Mouse (Mus musculus) liver, embryonic 14.5 days (tissue): ENCODE measurements at regions not wholly inside any gene's neighbourhood (a gene's known extent, or its start where the extent isn't known, plus 50 kb on each side); places are given as distances from the start of the nearest gene placed in this dataset.

Experiments used
- CTCF ChIP-seq: IDR thresholded peaks from 2 replicates; pipeline ENCODE4 v1.5.1; 2016; ENCODE audit warnings: antibody characterized with exemption, low read depth, control low read depth
- EP300 ChIP-seq: IDR thresholded peaks from 2 replicates; pipeline ENCODE4 v1.6.1; 2016; ENCODE audit warnings: antibody characterized with exemption, low read depth

GRCm38 (mm10) chr15:72296648-72297047, 1537.7 kb upstream of the Gm6569 start:
- TF ChIP-seq CTCF: no peak
- TF ChIP-seq EP300: no peak
